Mouse (Mus musculus) neutrophil, adult 5-6 weeks (primary cell): Measurements from ENCODE around the gene Sap30bp. TPM values are rescaled to one million over a fixed set of nuclear protein-coding genes. Genes with fewer than 3 reads are reported as not detected.
A peak's percentile ranks its signal among the peaks of the same experiment; 100 is the strongest.

ENCODE experiments used
- ATAC-seq: fragments of 151-379, 151-347 bp; 2 replicates; pipeline ENCODE4 v1.8.0; 2017; ENCODE audit warnings: mild to moderate bottlenecking, moderate TSS enrichment; ENCODE audit not compliant: insufficient number of reproducible peaks, poor library complexity, low FRiP score, severe bottlenecking; ENCODE audit errors: extremely low read depth
- total RNA-seq: library from RNA; stranded (forward); fragments of 200-1000 nt; gene quantifications from 2 replicates; pipeline ENCODE4 v1.2.3, GENCODE M21; 2017

Sap30bp gene
- total RNA-seq, 1 experiment from 2014 or later = 125 TPM

DNA sequence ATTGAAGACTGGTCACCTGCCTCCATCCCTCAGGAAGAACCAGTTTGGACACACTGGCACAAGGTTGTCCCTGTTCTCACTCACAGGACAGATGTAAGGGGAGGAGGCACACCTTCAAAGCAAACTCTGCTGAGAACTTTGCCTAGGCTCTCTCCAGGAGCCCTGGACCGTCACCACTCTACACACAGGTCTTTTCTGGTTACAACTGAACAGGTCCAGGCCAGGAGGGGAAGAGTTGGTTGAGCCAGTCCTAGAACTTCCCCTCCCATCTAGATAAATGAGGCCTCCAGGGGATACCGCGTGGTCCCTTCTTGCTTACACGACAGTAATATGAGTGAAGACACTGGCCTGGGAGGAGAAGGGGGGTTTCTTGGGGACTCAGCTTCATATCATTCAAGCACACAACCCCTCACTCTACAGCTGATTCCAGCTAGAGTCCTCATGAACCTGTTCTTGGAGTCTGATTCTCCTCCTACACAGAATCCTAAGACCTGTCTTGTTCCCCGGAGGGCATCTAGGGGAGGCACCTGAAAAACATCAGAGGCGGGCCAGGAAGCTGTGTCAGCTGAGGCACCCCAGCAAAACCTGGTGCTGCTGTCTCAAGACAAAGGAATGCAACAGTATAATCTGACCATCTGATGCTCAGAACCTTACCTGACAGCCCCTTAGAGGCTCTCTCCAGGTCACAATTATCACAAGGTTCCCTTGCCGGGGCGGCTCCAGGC is 28.7 kb upstream of the Sap30bp start:
- ATAC-seq = no peak

GRCm38 (mm10) chr11:115904956-115905790 is 27.9 kb upstream of the Sap30bp start:
- ATAC-seq = no peak

DNA sequence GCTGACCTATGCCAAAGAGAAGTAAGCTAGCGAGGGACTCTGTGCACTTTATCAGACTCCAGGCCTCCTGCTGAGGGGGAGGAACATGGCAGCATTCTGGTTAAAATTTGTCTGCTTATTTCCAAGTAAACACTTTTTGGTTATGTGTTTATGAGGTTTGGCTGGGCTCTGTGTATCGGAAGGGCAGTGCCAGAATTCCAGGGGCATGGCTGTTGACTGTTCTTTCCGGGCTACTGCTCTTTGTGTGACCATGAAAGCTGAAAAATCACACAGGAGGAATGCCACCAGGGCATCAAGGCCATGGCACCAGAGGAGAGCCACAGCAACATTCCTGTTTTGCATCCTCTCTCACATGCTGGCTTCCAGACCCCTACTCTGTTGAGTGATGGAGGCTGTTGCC is 27.0 kb upstream of the Sap30bp start:
- ATAC-seq = no peak

- ATAC-seq = no peak
Observed at GRCm38 (mm10) chr11:115906521-115906920, 26.6 kb upstream of the Sap30bp start.

DNA sequence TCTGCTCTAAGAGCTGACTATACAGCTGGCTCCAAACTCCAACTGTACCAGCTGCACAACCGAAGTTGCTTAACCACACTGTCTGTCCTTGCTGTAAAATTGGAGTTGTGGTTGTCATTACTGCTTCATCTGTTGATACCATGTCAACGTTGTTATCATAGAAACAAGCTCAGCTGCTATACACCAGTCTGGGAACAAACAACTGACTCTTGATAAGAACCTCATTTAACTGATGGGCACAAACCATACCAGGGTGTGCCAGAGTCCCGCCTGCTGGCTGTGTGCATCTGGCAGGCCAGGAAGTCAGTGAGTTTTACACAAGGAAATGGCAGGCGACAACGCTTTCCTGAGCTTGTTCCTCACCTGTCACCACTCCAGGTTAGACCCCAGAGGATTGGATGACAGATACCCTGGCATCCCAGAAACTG is 21.9 kb upstream of the Sap30bp start:
- no peak for ATAC-seq

DNA sequence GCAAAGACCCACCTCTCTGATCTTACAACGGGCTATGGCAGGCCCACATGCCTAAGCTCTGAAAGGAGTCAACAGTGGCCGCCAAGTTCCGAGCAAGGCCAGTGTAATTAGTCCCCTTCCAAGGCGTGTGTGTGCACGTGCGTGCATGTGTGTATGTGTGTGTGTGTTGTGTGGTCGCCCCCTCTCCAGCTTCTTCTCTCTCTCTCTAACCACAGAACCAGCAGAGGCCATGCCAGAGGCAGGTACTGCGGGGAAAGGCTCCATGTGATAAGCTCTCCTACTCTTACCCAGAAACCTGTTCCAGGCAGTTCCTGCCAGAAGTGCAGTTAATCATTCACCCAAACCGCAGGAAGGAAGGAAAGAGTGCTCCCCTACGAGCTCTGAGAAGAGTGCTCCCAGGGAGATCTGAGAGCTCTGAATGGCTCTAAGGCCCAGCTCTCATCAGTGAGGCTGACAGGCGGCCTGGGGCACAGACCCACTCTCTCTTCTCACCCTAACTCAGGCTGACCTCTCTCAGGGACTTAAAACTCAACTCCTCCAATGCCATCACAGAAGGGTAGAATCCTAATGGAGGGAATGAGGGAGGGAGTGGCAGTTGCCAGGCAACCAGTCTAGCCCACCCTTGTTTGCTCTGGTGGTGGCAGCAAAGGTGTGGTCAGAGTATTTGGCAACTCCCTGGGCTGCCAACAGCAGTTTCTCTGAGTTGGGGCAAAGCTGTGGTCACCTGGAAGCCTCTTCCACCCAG is 21.3 kb upstream of the Sap30bp start, which contains the start of gene Smim6:
Gene Smim6, plus strand, starts transcription at position 386 of the 745 bp plus-strand sequence.
- no peak for ATAC-seq

GRCm38 (mm10) chr11:115916579-115916978 is 16.5 kb upstream of the Sap30bp start:
- no peak for ATAC-seq

- no peak for ATAC-seq
Observed at GRCm38 (mm10) chr11:115918637-115919036, 14.4 kb upstream of the Sap30bp start.

DNA sequence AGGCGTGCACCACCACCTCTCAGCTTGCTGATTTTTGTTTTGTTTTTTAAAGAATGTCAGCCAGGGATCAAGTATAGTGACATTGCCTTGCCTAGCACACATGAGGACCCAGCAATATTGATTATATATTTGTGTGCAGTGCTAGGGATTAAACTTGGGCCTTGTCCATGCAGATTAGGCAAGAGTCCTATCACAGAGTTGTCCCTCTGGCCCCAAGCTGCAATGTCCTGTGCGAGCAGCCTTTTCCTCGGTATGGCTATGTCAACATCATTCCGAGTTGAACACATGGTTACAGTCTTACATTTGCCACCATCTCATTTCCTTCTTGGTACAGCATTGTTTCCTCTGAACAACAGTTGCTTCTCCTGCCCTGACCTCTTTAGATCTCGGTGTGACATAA is 14.0 kb upstream of the Sap30bp start:
- no peak for ATAC-seq

GRCm38 (mm10) chr11:115920110-115920818 is 12.8 kb upstream of the Sap30bp start:
- peak; percentile 78 for ATAC-seq

DNA sequence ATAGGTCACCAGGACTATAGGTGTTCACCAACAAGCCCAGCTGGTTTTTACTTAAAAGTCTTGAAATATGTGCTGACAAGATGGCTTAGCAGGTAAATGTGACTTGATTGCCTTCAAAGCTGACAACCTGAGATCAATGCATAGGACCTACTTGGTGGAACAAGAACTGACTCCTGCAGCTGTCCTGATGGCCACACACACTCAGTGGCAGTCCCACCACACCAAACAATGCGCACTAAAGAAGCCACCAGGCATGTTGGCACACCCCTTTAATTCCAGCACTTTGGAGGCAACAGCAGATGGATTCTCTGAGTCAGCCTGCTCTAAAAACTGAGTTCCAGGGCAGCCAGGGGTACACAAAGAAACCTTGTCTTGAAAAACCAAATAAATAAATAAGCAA is 11.1 kb upstream of the Sap30bp start:
- ATAC-seq = no peak

DNA sequence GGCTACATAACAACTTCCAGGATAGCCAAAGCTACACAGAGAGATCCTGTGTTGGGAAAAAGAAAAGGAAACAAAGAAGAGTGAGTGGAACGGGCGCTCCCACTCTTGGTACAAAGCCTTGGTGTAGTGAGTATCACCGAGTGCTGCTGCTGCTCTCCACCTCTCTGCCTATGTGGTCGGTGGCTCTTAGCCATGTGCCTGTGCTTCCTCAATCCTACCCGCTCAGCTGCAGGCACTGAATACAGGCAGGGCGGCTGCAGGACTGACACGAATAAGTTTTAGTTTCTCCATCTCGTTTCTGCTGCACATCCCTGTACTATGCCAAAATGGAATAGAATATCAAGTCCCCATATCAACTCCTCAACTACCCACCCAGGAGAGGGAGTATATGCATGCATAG is 4.1 kb upstream of the Sap30bp start:
- no peak for ATAC-seq

GRCm38 (mm10) chr11:115929818-115930217 is 3.3 kb upstream of the Sap30bp start:
- ATAC-seq = peak; percentile 40

DNA sequence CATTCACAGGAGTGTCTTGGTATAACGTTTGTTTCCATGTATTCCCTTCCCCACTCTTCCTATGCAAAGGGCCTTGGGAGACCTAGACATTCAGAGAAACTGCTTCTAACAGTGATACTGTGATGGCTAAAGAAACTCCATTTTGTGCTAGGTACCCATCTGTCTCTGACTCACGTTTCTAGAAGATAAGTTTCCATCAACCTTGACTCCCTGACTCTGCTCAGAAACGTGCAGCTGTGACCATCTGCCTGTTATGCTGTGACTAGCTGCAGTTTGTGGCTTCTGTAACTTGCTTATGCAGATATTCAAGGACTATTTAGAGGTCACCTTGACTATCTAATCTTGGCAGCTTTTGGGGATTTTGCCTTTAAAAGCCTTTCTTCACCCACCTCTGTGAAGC is 1.8 kb upstream of the Sap30bp start:
- no peak for ATAC-seq

DNA sequence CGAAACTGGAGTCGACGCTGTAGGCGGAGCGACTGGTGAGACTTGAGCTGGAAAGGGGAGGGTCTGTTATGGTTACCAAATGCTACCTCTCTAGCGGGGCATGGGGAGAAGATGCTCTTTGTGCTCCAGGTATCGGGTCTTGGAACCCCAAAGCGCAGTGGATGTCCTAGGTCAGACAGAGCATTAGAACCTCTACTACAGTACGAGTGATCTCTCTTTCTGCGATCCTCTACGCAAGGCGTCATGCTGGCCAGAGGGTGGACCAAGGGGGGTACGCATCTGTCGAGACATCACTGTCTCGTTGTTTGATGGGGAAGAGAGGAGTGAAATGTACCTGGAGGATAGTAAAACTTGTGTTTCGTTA is 647 bp downstream of the Sap30bp start:
- no peak for ATAC-seq

- peak; percentile 83 for ATAC-seq
Observed at GRCm38 (mm10) chr11:115939690-115940329, 6.7 kb downstream of the Sap30bp start.

- no peak for ATAC-seq
Observed at GRCm38 (mm10) chr11:115941980-115942379, 8.9 kb downstream of the Sap30bp start.

GRCm38 (mm10) chr11:115945247-115945646 is 12.2 kb downstream of the Sap30bp start:
- no peak for ATAC-seq
